Mouse (Mus musculus) embryonic facial prominence, embryonic 10.5 days (tissue): ENCODE data around the gene Ccdc190. TPM values are rescaled to one million over a fixed set of nuclear protein-coding genes. Genes with fewer than 3 reads are reported as not detected.

ENCODE experiments used
- DNase-seq: peaks from one replicate; pipeline ENCODE4 v3.0.0-alpha.2; 2017; ENCODE audit warnings: low spot score
- H3K27ac ChIP-seq: fragments of 300-500 bp; sonication (generic); replicated peaks from 2 replicates; pipeline ENCODE4 v1.5.1; 2016; ENCODE audit warnings: mild to moderate bottlenecking
- H3K27me3 ChIP-seq: fragments of 300-500 bp; sonication (generic); replicated peaks from 2 replicates; pipeline ENCODE4 v1.6.1; 2016; ENCODE audit warnings: low read depth, mild to moderate bottlenecking; ENCODE audit not compliant: poor library complexity, severe bottlenecking
- H3K36me3 ChIP-seq: fragments of 300-500 bp; sonication (generic); replicated peaks from 2 replicates; pipeline ENCODE4 v1.6.1; 2016; ENCODE audit warnings: mild to moderate bottlenecking, moderate library complexity
- H3K4me1 ChIP-seq: fragments of 300-500 bp; sonication (generic); 2 replicates; pipeline ENCODE4 v1.6.1; 2016
- H3K4me3 ChIP-seq: fragments of 300-500 bp; sonication (generic); 2 replicates; pipeline ENCODE4 v1.5.1; 2016; ENCODE audit warnings: mild to moderate bottlenecking, moderate library complexity
- H3K9me3 ChIP-seq: fragments of 300-500 bp; sonication (generic); 2 replicates; pipeline ENCODE4 v1.6.1; 2016; ENCODE audit warnings: mild to moderate bottlenecking
- WGBS: fragments of 180-500 bp; shearing (Covaris S2); methylation state at CpG from one replicate; pipeline ENCODE4 v1.1.7; 2016; 5-methylcytosine and 5-hydroxymethylcytosine counted together
- polyA plus RNA-seq: library from polyadenylated mRNA; unstranded; fragments of >200 nt; fragmentation: Nextera tagmentation; extraction: Ambion mirVana; gene quantifications from 2 replicates; pipeline ENCODE4 v1.2.1, GENCODE M21; 2016

The Ccdc190 gene
- polyA plus RNA-seq, 1 experiment from 2014 or later = not detected

GRCm38 (mm10) chr1:169911526-169911925 lies 16.9 kb upstream of the Ccdc190 start:
- H3K4me1 ChIP-seq = peaks cover 22% of the 10 kb centered on the region
- 52% methylated on average over 6 of the region's 6 CpGs for WGBS
- DNase-seq = peak; percentile 14

GRCm38 (mm10) chr1:169916659-169917058 lies 11.8 kb upstream of the Ccdc190 start:
- no peaks in the 10 kb centered on the region for H3K9me3 ChIP-seq
- peaks cover 7% of the 10 kb centered on the region for H3K27me3 ChIP-seq
- H3K36me3 ChIP-seq = no peaks in the 10 kb centered on the region
- H3K27ac ChIP-seq = 0 out of 2 replicates have a peak overlapping the region, but pooled peaks have one; percentile 30
- H3K4me3 ChIP-seq = no peak overlapping the region
- H3K4me1 ChIP-seq = peaks cover 20% of the 10 kb centered on the region
- DNase-seq = peak; percentile 36
- 52% methylated on average over 7 of the region's 7 CpGs for WGBS

More at GRCm38 (mm10) chr1:169911526-169911925, 16.9 kb upstream of the Ccdc190 start:
- no peak overlapping the region for H3K27ac ChIP-seq
- H3K4me3 ChIP-seq = no peak overlapping the region
- H3K36me3 ChIP-seq = no peaks in the 10 kb centered on the region
- no peaks in the 10 kb centered on the region for H3K27me3 ChIP-seq
- H3K9me3 ChIP-seq = no peaks in the 10 kb centered on the region

GRCm38 (mm10) chr1:169917115-169917796 lies 11.2 kb upstream of the Ccdc190 start:
- H3K27me3 ChIP-seq = peaks cover 7% of the 10 kb centered on the region
- no peak overlapping the region for H3K4me3 ChIP-seq
- WGBS = 64% methylated on average over 9 of the region's 9 CpGs
- peaks cover 22% of the 10 kb centered on the region for H3K4me1 ChIP-seq
- no peak for DNase-seq
- no peaks in the 10 kb centered on the region for H3K36me3 ChIP-seq
- no peaks in the 10 kb centered on the region for H3K9me3 ChIP-seq
- 0 out of 2 replicates have a peak overlapping the region, but pooled peaks have one; percentile 30 for H3K27ac ChIP-seq

- Histone ChIP-seq H3K27me3 (peaks cover 7% of the 10 kb centered on the region), H3K27ac (no peak overlapping the region), H3K4me3 (no peak overlapping the region), H3K4me1 (peaks cover 19% of the 10 kb centered on the region), H3K36me3 (no peaks in the 10 kb centered on the region), H3K9me3 (no peaks in the 10 kb centered on the region)
- WGBS = 23% methylated on average over 4 of the region's 4 CpGs
- peak; percentile 72 for DNase-seq
These were observed 10.4 kb upstream of the Ccdc190 start for GRCm38 (mm10) chr1:169917998-169918397.

GRCm38 (mm10) chr1:169919211-169919610 lies 9.2 kb upstream of the Ccdc190 start:
- Histone ChIP-seq H3K4me1 (peaks cover 17% of the 10 kb centered on the region), H3K9me3 (no peaks in the 10 kb centered on the region), H3K27me3 (peaks cover 7% of the 10 kb centered on the region), H3K4me3 (no peak overlapping the region), H3K27ac (no peak overlapping the region), H3K36me3 (no peaks in the 10 kb centered on the region)
- 4% methylated on average over 11 of the region's 11 CpGs for WGBS
- DNase-seq = peak; percentile 85

DNA sequence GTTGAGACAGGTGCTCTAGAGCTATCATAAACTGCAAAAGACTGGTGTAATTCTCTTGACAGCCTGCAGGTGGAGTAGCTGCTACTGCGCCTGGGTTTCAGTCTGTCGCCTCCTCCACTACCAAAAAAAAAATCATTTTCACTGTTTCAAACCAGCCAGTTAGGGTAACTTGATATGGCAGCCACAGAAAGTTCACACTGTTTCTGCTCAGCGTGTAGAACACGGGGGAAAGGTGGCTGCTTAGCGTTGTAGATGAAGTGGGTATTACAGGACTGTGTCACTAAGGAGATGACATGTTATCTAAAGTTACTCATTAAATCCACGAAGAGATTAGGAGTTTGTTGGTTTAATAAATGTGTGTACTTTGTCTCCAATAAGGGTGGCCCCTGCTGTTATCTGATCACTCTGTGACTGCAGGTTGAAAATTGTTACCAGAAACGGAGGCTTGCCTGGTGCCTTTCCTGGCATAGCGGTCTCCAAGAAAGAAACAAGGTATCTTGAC lies 6.7 kb upstream of the Ccdc190 start:
- peaks cover 7% of the 10 kb centered on the region for H3K27me3 ChIP-seq
- no peak overlapping the region for H3K27ac ChIP-seq
- H3K4me1 ChIP-seq = peaks cover 11% of the 10 kb centered on the region
- DNase-seq = peak; percentile 58
- no peaks in the 10 kb centered on the region for H3K9me3 ChIP-seq
- H3K4me3 ChIP-seq = no peak overlapping the region
- no peaks in the 10 kb centered on the region for H3K36me3 ChIP-seq
- WGBS = 24% methylated on average over 8 of the region's 8 CpGs

DNA sequence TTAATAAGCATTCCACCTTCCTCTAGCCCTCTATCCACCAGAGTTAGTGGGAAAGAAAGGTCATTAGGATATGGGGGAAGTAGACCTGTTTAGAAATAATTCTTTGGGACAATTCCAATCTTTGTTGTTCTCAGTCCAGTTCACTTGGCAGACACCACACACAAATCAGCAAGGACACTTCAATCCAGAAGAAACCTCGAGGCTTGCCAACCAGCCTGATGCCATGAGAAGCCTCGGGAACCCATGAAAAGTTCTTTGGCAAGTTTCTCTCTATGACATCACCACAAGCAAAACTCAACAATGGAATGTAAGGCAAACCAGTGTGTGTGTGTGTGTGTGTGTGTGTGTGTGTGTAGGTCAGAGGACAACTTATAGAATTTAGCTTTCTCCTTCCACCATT lies 3.9 kb upstream of the Ccdc190 start:
- H3K27ac ChIP-seq = no peak overlapping the region
- WGBS = 90% methylated on average over 2 of the region's 2 CpGs
- H3K4me3 ChIP-seq = no peak overlapping the region
- no peak for DNase-seq
- H3K9me3 ChIP-seq = no peaks in the 10 kb centered on the region
- H3K27me3 ChIP-seq = peaks cover 16% of the 10 kb centered on the region
- H3K4me1 ChIP-seq = peaks cover 15% of the 10 kb centered on the region
- no peaks in the 10 kb centered on the region for H3K36me3 ChIP-seq

DNA sequence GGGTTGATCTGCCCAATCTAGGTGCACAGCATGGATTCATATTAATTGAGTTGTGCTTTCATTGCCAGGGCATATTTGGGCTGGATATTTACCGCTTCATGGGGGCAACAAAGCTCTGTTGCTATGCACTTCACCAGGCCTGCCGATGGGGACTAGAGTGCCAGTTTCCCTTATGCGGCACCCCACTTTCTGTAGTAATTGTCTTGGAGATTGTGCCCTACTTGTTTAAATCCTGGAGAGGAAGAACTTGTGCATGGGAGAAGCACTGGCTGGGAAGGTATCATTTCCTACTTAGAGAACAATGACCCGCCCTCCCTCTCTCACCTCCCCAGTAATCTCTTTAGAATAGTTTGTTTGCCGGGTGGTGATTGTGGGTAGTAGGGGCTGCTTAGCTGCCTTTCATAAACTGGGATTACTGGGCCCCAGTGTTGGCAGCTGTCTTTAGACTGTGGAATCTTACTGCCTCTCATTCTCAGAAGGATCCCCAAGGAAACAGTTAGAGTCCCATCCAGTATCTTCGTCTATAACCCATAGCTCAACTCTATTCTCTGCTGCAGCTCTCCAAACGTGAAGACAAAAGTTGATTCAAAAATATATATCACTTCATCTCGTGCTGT lies 587 bp upstream of the Ccdc190 start:
- WGBS = 58% methylated on average over 8 of the region's 8 CpGs
- DNase-seq = no peak
- Histone ChIP-seq H3K27me3 (0 out of 2 replicates have a peak, but pooled peaks cover 8% of the 10 kb centered on the region), H3K4me3 (peak overlapping the region; percentile 32; the same call in 1 of the 2 replicates), H3K36me3 (no peaks in the 10 kb centered on the region), H3K4me1 (peaks cover 9% of the 10 kb centered on the region), H3K9me3 (no peaks in the 10 kb centered on the region), H3K27ac (peak overlapping the region; percentile 24; the same call in 1 of the 2 replicates)

DNA sequence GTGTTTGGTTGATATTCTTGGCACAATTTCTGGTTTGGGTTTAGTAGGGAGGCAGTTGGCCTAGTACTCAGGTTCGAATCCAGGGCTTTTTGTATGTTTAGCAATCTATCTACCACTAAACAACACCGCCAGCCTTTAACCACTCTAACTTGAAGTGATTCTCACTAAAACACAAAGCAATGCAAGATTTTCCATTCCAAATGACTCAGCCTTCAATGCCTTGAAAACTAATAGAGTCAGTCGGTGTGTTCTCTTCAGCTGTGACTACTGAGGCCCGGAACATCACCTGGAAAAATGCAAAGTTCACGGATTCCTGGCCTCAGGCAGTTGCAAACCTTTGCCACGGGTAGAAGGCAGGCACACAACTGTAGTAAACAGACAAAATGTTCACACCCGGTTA lies 3.2 kb downstream of the Ccdc190 start:
- Histone ChIP-seq H3K9me3 (no peaks in the 10 kb centered on the region), H3K27me3 (0 out of 2 replicates have a peak, but pooled peaks cover 8% of the 10 kb centered on the region), H3K4me3 (no peak overlapping the region), H3K4me1 (peaks cover 24% of the 10 kb centered on the region), H3K36me3 (no peaks in the 10 kb centered on the region), H3K27ac (no peak overlapping the region)
- 87% methylated on average over 7 of the region's 7 CpGs for WGBS
- DNase-seq = no peak

DNA sequence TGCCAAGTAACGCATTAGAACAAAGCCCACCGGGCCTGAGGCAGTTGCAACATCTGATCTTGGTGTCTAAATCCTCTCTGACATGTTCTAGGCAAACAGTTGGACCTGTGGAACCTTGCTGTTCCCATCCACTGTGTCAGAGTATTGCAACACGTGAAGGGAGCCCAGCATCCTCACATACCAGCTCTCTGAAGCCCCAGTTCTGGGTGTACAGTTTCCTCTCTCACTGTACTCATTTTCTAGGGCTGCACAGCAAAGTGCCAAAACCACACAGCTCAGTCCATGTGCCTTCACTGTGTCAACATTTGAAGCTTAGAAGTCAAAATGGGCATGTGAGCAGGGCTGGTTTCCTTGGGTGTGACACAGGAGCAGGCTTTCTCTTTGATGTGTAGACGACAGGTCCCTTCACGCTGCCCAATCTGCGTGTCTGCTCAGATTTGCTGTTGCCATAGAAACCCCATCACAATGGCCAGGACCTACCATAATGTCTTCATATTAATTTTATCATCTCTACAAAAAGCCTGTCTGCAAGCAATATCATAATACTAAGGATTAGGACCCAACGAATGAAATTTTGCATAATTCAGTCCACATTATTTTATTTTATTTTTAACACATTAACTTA lies 3.8 kb downstream of the Ccdc190 start:
- no peak for DNase-seq
- WGBS = 81% methylated on average over 7 of the region's 7 CpGs
- no peaks in the 10 kb centered on the region for H3K36me3 ChIP-seq
- H3K27ac ChIP-seq = no peak overlapping the region
- 0 out of 2 replicates have a peak, but pooled peaks cover 8% of the 10 kb centered on the region for H3K27me3 ChIP-seq
- H3K4me1 ChIP-seq = peaks cover 24% of the 10 kb centered on the region
- H3K4me3 ChIP-seq = no peak overlapping the region
- no peaks in the 10 kb centered on the region for H3K9me3 ChIP-seq

GRCm38 (mm10) chr1:169934005-169934725 lies 5.7 kb downstream of the Ccdc190 start:
- Histone ChIP-seq H3K4me3 (0 out of 2 replicates have a peak overlapping the region, but pooled peaks have one; percentile 28), H3K9me3 (no peaks in the 10 kb centered on the region), H3K27ac (peak overlapping the region; percentile 31), H3K4me1 (peaks cover 16% of the 10 kb centered on the region), H3K27me3 (no peaks in the 10 kb centered on the region), H3K36me3 (no peaks in the 10 kb centered on the region)
- 54% methylated on average over 16 of the region's 16 CpGs for WGBS
- peak; percentile 59 for DNase-seq

DNA sequence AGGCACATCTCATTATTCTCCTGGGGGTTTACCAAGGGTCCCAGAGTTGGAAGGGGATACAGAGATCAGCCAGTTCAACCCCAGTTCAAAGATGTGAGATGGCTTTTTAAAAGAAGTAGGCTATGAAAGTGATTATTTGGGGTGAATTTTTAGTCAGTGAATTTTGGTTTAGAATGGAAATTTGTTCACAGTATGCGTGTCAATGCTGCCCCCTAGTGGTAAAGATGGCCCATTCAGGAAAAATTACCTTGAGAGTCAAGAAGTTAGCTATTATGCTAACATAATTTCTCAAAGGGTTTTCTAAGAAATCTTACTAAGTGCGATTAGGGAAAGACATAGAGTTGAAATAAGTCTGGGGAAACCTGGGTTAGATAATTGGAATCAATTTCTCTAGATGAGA lies 10.9 kb downstream of the Ccdc190 start:
- Histone ChIP-seq H3K9me3 (no peaks in the 10 kb centered on the region), H3K4me1 (peaks cover 12% of the 10 kb centered on the region), H3K27me3 (no peaks in the 10 kb centered on the region), H3K4me3 (no peak overlapping the region), H3K36me3 (no peaks in the 10 kb centered on the region), H3K27ac (no peak overlapping the region)
- 10% methylated on average over 2 of the region's 2 CpGs for WGBS
- DNase-seq = peak; percentile 49
